ENCODE assay signal across 7 mouse cellular contexts in genomic region chr5:27292236-27292635, GRCm38 (mm10).
"Had no signal": no experiment of that assay in that cellular context is flagged by ENCODE, and none has a peak within 500 bp of the region (broad histone marks: within the 10 kb centered on the region; RNA-seq: fewer than 3 reads in every experiment).

No protein-coding gene starts in this region.

- DNase-seq: lung, adult 2 months; lung, postnatal 14 days; lung, postnatal 36 days; right cerebral cortex, postnatal 14 days; thymus, adult 2 months; thymus, postnatal 25 days; thymus, postnatal 4 days had no signal
